Mouse (Mus musculus) liver, embryonic 14.5 days (tissue): Measurements from ENCODE around the gene Inpp5a. TPM values are rescaled to one million over a fixed set of nuclear protein-coding genes. Genes with fewer than 3 reads are reported as not detected.

Experiments
- ATAC-seq: fragments of 200-750 bp; cut with Nextera tagmentation; 2 replicates; pipeline ENCODE4 v1.8.0; 2017; ENCODE audit warnings: moderate number of reproducible peaks, mild to moderate bottlenecking, moderate library complexity; ENCODE audit not compliant: insufficient read depth
- DNase-seq, 3 experiments: peaks; one replicate each; pipeline ENCODE4 v3.0.0-alpha.2; 2012 to 2013; ENCODE audit warnings: low read depth in 3 of 3, low spot score in 3 of 3
- H3K27ac ChIP-seq: fragments of 300-500 bp; sonication (generic); 2 replicates; pipeline ENCODE4 v1.5.1; 2014; ENCODE audit warnings: moderate library complexity, mild to moderate bottlenecking, control low read depth, inconsistent platforms
- H3K27me3 ChIP-seq: fragments of 300-500 bp; sonication (generic); 2 replicates; pipeline ENCODE4 v1.6.1; 2014; ENCODE audit warnings: mild to moderate bottlenecking, low read length, moderate library complexity; ENCODE audit not compliant: control insufficient read depth, insufficient read depth
- H3K36me3 ChIP-seq: fragments of 300-500 bp; sonication (generic); replicated peaks from 2 replicates; pipeline ENCODE4 v1.6.1; 2014; ENCODE audit warnings: low read depth; ENCODE audit not compliant: control insufficient read depth, insufficient read depth
- H3K4me1 ChIP-seq, 2 experiments: fragments of 200-500 bp in 1 of 2; fragments of 300-500 bp in 1 of 2; sonication (generic) in 1 of 2; replicated peaks; 2 replicates each; pipeline ENCODE4 v1.6.1; 2012 to 2014; ENCODE audit warnings: antibody characterized with exemption in 1 of 2, inconsistent platforms in 1 of 2, low read length in 1 of 2; ENCODE audit not compliant: control insufficient read depth in 2 of 2, insufficient read depth in 2 of 2
- H3K4me2 ChIP-seq: fragments of 300-500 bp; sonication (generic); 2 replicates; pipeline ENCODE4 v1.6.1; 2014; ENCODE audit warnings: low read depth, mild to moderate bottlenecking, control low read depth, moderate library complexity
- H3K4me3 ChIP-seq, 2 experiments: fragments of 200-500 bp in 1 of 2; fragments of 300-500 bp in 1 of 2; sonication (generic) in 1 of 2; 2 replicates each; pipeline ENCODE4 v1.5.1; 2012 to 2014; ENCODE audit warnings: low read depth in 2 of 2, low read length in 2 of 2, mild to moderate bottlenecking in 2 of 2, control low read depth in 1 of 2, inconsistent platforms in 1 of 2, moderate library complexity in 1 of 2; ENCODE audit not compliant: insufficient read depth in 1 of 2
- H3K9ac ChIP-seq: fragments of 300-500 bp; sonication (generic); replicated peaks from 2 replicates; pipeline ENCODE4 v1.6.1; 2014; ENCODE audit warnings: mild to moderate bottlenecking, control low read depth, moderate library complexity
- H3K9me3 ChIP-seq: fragments of 300-500 bp; sonication (generic); 2 replicates; pipeline ENCODE4 v1.6.1; 2016; ENCODE audit warnings: low read length, mixed read lengths; ENCODE audit not compliant: control insufficient read depth
- CTCF ChIP-seq: IDR thresholded peaks from 2 replicates; pipeline ENCODE4 v1.5.1; 2016; ENCODE audit warnings: antibody characterized with exemption, low read depth, control low read depth
- EP300 ChIP-seq: IDR thresholded peaks from 2 replicates; pipeline ENCODE4 v1.6.1; 2016; ENCODE audit warnings: antibody characterized with exemption, low read depth
- WGBS: fragments of 180-500 bp; shearing (Covaris S2); extraction: QIAGEN DNeasy Blood & Tissue Kit; methylation state at CpG from one replicate; pipeline ENCODE4 v1.1.7; 2014; ENCODE audit not compliant: insufficient replicate concordance; 5-methylcytosine and 5-hydroxymethylcytosine counted together
- polyA plus RNA-seq, 2 experiments: library from polyadenylated mRNA; depleted of rRNA in 1 of 2; stranded (reverse) in 1 of 2; unstranded in 1 of 2; fragments of >200 nt; fragmentation: Nextera tagmentation in 1 of 2; extraction: Ambion mirVana in 1 of 2; gene quantifications; 2 replicates each; pipeline versions ENCODE4 v1.2.1 to v1.2.3; 2012 to 2014

Inpp5a gene
- polyA plus RNA-seq, 2 experiments: 2.4 to 3.5 TPM

GRCm38 (mm10) chr7:139380225-139380624, 8.7 kb upstream of the Inpp5a start:
- no peak overlapping the region for H3K27ac ChIP-seq
- H3K9me3 ChIP-seq: no peaks in the 10 kb centered on the region
- no peaks in the 10 kb centered on the region for H3K27me3 ChIP-seq
- H3K36me3 ChIP-seq: no peaks in the 10 kb centered on the region
- no peak for TF ChIP-seq EP300
- no peak for TF ChIP-seq CTCF
- H3K4me1 ChIP-seq: peaks cover 0 to 2% of the 10 kb centered on the region in 2 experiments; a peak in 1 of 4 replicates
- 38% methylated on average over 4 of the region's 4 CpGs for WGBS
- ATAC-seq (no peak), DNase-seq (no peak)
- H3K9ac ChIP-seq: no peak overlapping the region
- no peak overlapping the region for H3K4me2 ChIP-seq
- no peak overlapping the region for H3K4me3 ChIP-seq

- no peaks in the 10 kb centered on the region for H3K36me3 ChIP-seq
- no peak overlapping the region for H3K4me3 ChIP-seq
- no peaks in the 10 kb centered on the region for H3K27me3 ChIP-seq
- H3K27ac ChIP-seq: no peak overlapping the region
- no peaks in the 10 kb centered on the region for H3K9me3 ChIP-seq
- DNase-seq (no peak), ATAC-seq (no peak)
- peaks cover 0 to 2% of the 10 kb centered on the region in 2 experiments; a peak in 1 of 4 replicates for H3K4me1 ChIP-seq
- no peak for TF ChIP-seq EP300
- 47% methylated on average over 2 of the region's 2 CpGs for WGBS
- no peak overlapping the region for H3K4me2 ChIP-seq
- H3K9ac ChIP-seq: no peak overlapping the region
These were observed 7.0 kb upstream of the Inpp5a start for GRCm38 (mm10) chr7:139381877-139382276.

- no peak for ATAC-seq
- H3K9ac ChIP-seq: no peak overlapping the region
- peaks cover 0 to 3% of the 10 kb centered on the region in 2 experiments; a peak in 1 of 4 replicates for H3K4me1 ChIP-seq
- no peak overlapping the region for H3K27ac ChIP-seq
- H3K9me3 ChIP-seq: no peaks in the 10 kb centered on the region
- no peak for DNase-seq
- H3K36me3 ChIP-seq: no peaks in the 10 kb centered on the region
- 53% methylated on average over 2 of the region's 2 CpGs for WGBS
- no peaks in the 10 kb centered on the region for H3K27me3 ChIP-seq
- no peak overlapping the region for H3K4me2 ChIP-seq
- H3K4me3 ChIP-seq: no peak overlapping the region
- TF ChIP-seq CTCF (no peak), EP300 (no peak)
These were observed 6.1 kb upstream of the Inpp5a start for GRCm38 (mm10) chr7:139382796-139383195.

GRCm38 (mm10) chr7:139384500-139384899, 4.4 kb upstream of the Inpp5a start:
- WGBS: 52% methylated on average over 1 of the region's 1 CpGs
- Histone ChIP-seq H3K9me3 (no peaks in the 10 kb centered on the region), H3K4me1 (peaks cover 3 to 9% of the 10 kb centered on the region in 2 experiments; a peak in 3 of 4 replicates), H3K9ac (no peak overlapping the region), H3K4me3 (no peak overlapping the region), H3K27ac (no peak overlapping the region), H3K4me2 (no peak overlapping the region), H3K27me3 (no peaks in the 10 kb centered on the region), H3K36me3 (no peaks in the 10 kb centered on the region)
- ATAC-seq (no peak), DNase-seq (no peak)
- no peak for TF ChIP-seq CTCF

- DNase-seq: no peak
- no peak overlapping the region for H3K27ac ChIP-seq
- ATAC-seq: no peak
- H3K4me2 ChIP-seq: no peak overlapping the region
- TF ChIP-seq CTCF (no peak), EP300 (no peak)
- H3K4me1 ChIP-seq: peaks cover 3 to 12% of the 10 kb centered on the region in 2 experiments; a peak in 3 of 4 replicates
- H3K9me3 ChIP-seq: no peaks in the 10 kb centered on the region
- no peak overlapping the region for H3K4me3 ChIP-seq
- no peaks in the 10 kb centered on the region for H3K36me3 ChIP-seq
- no peaks in the 10 kb centered on the region for H3K27me3 ChIP-seq
- WGBS: 59% methylated on average over 2 of the region's 2 CpGs
- H3K9ac ChIP-seq: no peak overlapping the region
These were observed 3.9 kb upstream of the Inpp5a start for GRCm38 (mm10) chr7:139384916-139385530.
